Comparison of ENCODE assay signal across 36 mouse cellular contexts in the genomic region with DNA sequence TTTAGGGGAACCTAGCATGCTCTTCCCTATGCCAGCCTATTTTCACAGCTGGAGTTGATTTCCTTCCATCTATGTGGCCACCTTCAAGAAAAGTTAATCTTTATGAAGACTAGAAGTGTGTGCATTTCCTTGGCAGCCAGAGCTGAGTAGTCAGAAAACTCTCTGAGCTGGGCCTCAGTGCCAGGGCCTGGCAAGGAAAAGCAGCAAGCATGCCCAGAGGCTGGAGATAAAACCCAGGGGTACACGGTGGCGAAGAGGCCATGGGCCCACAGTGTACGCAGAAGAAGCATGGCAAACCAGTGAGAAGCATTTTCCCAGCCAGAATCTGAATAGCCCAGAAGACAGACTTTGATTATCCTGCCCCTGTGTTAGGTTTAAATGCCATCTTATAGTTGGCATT. TPM values are rescaled to one million over a fixed set of nuclear protein-coding genes. Genes with fewer than 3 reads are reported as not detected.
A peak's percentile ranks its signal among the peaks of the same experiment; 100 is the strongest.
DNase-seq lines count a peak whose midpoint lies in the region; ATAC-seq and TF ChIP-seq lines count a peak whose summit lies in the region.
"Had no signal": no experiment of that assay in that cellular context is flagged by ENCODE, and none has a peak within 500 bp of the region (broad histone marks: within the 10 kb centered on the region; RNA-seq: fewer than 3 reads in every experiment).

No protein-coding gene starts in this region.

- no peak for ATAC-seq in heart, embryonic 12.5 days (ENCODE audit: insufficient number of reproducible peaks, low FRiP score)
- ATAC-seq: forebrain, postnatal 0 days; inflammation-experienced regulatory T-cells, adult 6 months; liver, embryonic 12.5 days; liver, postnatal 0 days; lung, postnatal 0 days had no signal

- H3K36me3 ChIP-seq in heart, embryonic 12.5 days, result no peaks in the 10 kb centered on the region
- H3K36me3 ChIP-seq in kidney, adult 2 months (ENCODE audit: control insufficient read depth, insufficient read depth, low read length), result no peaks in the 10 kb centered on the region
- H3K36me3 ChIP-seq: embryonic facial prominence, embryonic 10.5 days; embryonic facial prominence, embryonic 15.5 days; forebrain, embryonic 12.5 days; G1E; kidney, embryonic 15.5 days; liver, embryonic 12.5 days; midbrain, embryonic 12.5 days; neural tube, embryonic 12.5 days had no signal

- H3K9ac ChIP-seq in heart, embryonic 12.5 days, result no peak overlapping the region
- H3K9ac ChIP-seq: embryonic facial prominence, embryonic 15.5 days; forebrain, embryonic 12.5 days; forebrain, postnatal 0 days; hindbrain, embryonic 14.5 days; kidney, embryonic 15.5 days; liver, embryonic 12.5 days; liver, postnatal 0 days; midbrain, embryonic 12.5 days; neural tube, embryonic 12.5 days had no signal

- intact Hi-C loops in left cerebral cortex, postnatal 4 days (cut with DNase I), result no loop called here

- TF ChIP-seq POLR2A in kidney, adult 2 months (IDR thresholded peaks at IDR 0.05; ENCODE audit: low read depth, low read length), result no peak

- no peak overlapping the region for H3K4me2 ChIP-seq in heart, embryonic 12.5 days
- H3K4me2 ChIP-seq: embryonic facial prominence, embryonic 15.5 days; forebrain, embryonic 12.5 days; hindbrain, embryonic 14.5 days; kidney, embryonic 15.5 days; liver, embryonic 12.5 days; midbrain, embryonic 12.5 days; neural tube, embryonic 12.5 days had no signal

- DNase-seq in adrenal gland, postnatal 14 days, result peak; percentile 38
- no peak for DNase-seq in adrenal gland, adult 8-10 months
- DNase-seq in heart, adult 11 months, result peak; percentile 94
- peak; percentile 62 for DNase-seq in left cerebral cortex, postnatal 4 days
- no peak for DNase-seq in left cerebral cortex, adult 11 months (ENCODE audit: low spot score)
- DNase-seq in kidney, adult 2 months, result no peak
- DNase-seq: cerebellum, adult 11 months; cerebellum, postnatal 25 days; forebrain, postnatal 0 days; gastrocnemius, postnatal 10 days; kidney, adult 11 months; kidney, postnatal 25 days; liver, postnatal 0 days; lung, postnatal 4 days; right cerebral cortex, adult 18-20 months; thymus, adult 18-20 months; thymus, postnatal 25 days had no signal

- 77% methylated on average over 3 of the region's 3 CpGs for WGBS in heart, embryonic 12.5 days
- 92% methylated on average over 3 of the region's 3 CpGs for WGBS in kidney, adult 2 months

- H3K4me3 ChIP-seq in heart, embryonic 12.5 days, result no peak overlapping the region
- no peak overlapping the region for H3K4me3 ChIP-seq in kidney, adult 2 months (ENCODE audit: insufficient read depth, low read depth, low read length)
- H3K4me3 ChIP-seq: embryonic facial prominence, embryonic 10.5 days; embryonic facial prominence, embryonic 15.5 days; forebrain, embryonic 12.5 days; kidney, embryonic 15.5 days; layer of hippocampus, adult 2 months; liver, embryonic 12.5 days; megakaryocyte, embryonic 14.5 days; midbrain, embryonic 12.5 days; myocyte; neural tube, embryonic 12.5 days had no signal

- H3K9me3 ChIP-seq in heart, embryonic 12.5 days (replicated peaks), result no peaks in the 10 kb centered on the region
- H3K9me3 ChIP-seq: embryonic facial prominence, embryonic 10.5 days; embryonic facial prominence, embryonic 15.5 days; forebrain, embryonic 12.5 days; G1E; kidney, embryonic 15.5 days; liver, embryonic 12.5 days; midbrain, embryonic 12.5 days; neural tube, embryonic 12.5 days had no signal

- H3K4me1 ChIP-seq in heart, embryonic 12.5 days (replicated peaks), result no peaks in the 10 kb centered on the region
- no peaks in the 10 kb centered on the region for H3K4me1 ChIP-seq in kidney, adult 2 months (ENCODE audit: control insufficient read depth, insufficient read depth, low read length)
- H3K4me1 ChIP-seq: kidney, embryonic 15.5 days; liver, embryonic 12.5 days; megakaryocyte, embryonic 14.5 days; neural tube, embryonic 12.5 days had no signal

- H3K27ac ChIP-seq in heart, embryonic 12.5 days (ENCODE audit: poor library complexity, severe bottlenecking), result no peak overlapping the region
- no peak overlapping the region for H3K27ac ChIP-seq in kidney, adult 2 months (ENCODE audit: insufficient read depth, low read depth, low read length)
- H3K27ac ChIP-seq: embryonic facial prominence, embryonic 10.5 days; embryonic facial prominence, embryonic 15.5 days; forebrain, embryonic 12.5 days; hindbrain, embryonic 14.5 days; kidney, embryonic 15.5 days; layer of hippocampus, adult 2 months; liver, embryonic 12.5 days; midbrain, embryonic 12.5 days; neural tube, embryonic 12.5 days; stomach, postnatal 0 days had no signal

- no peaks in the 10 kb centered on the region for H3K27me3 ChIP-seq in heart, embryonic 12.5 days (replicated peaks)
- no peaks in the 10 kb centered on the region for H3K27me3 ChIP-seq in kidney, adult 2 months (replicated peaks; ENCODE audit: control insufficient read depth, insufficient read depth, low read length)
- H3K27me3 ChIP-seq: embryonic facial prominence, embryonic 15.5 days; forebrain, embryonic 12.5 days; kidney, embryonic 15.5 days; liver, embryonic 12.5 days; neural tube, embryonic 12.5 days had no signal

- no peak for TF ChIP-seq CTCF in kidney, adult 2 months (conservative IDR thresholded peaks at IDR 0.05; ENCODE audit: insufficient read depth, insufficient read length, low read depth, low read length)

RNA-seq across cellular contexts. Expression of gene Mindy4b-ps, which starts 7.9 kb away (rescaled TPM):
- not detected in 2 replicates for total RNA-seq in adrenal gland, postnatal 14 days (2021)
- total RNA-seq in adrenal gland, adult 8-10 months (2022), result not detected
- polyA plus RNA-seq in heart, embryonic 12.5 days (2016; fragmentation: Nextera tagmentation; extraction: Ambion mirVana), result 0.13 TPM in 1 of 2 replicates, not detected in the other
- total RNA-seq in left cerebral cortex, postnatal 4 days (2021), result under 1 TPM; 0.40 to 0.48 TPM
- not detected in 2 replicates for polyA plus RNA-seq in kidney, adult 2 months (2012; rRNA removed)
- total RNA-seq: gastrocnemius, postnatal 10 days; granulocyte monocyte progenitor cell, adult 5-6 weeks; midbrain, postnatal 0 days had no signal
- polyA plus RNA-seq: embryonic facial prominence, embryonic 10.5 days; embryonic facial prominence, embryonic 15.5 days; forebrain, embryonic 12.5 days; G1E; hindbrain, embryonic 14.5 days; inflammation-experienced regulatory T-cells, adult 6 months; kidney, embryonic 15.5 days; liver, embryonic 12.5 days; liver, postnatal 0 days; lung, postnatal 0 days; midbrain, embryonic 12.5 days; myocyte; neural tube, embryonic 12.5 days; spleen, adult 2 months; stomach, postnatal 0 days had no signal

Comparison
In these comparisons a context has a peak if more than half of its experiments do, and no peak if none do; other contexts are left out.
1. DNase-seq: peak in adrenal gland, postnatal 14 days (single experiment), heart, adult 11 months (single experiment) and left cerebral cortex, postnatal 4 days (single experiment); none in adrenal gland, adult 8-10 months (single experiment), left cerebral cortex, adult 11 months (single experiment) and kidney, adult 2 months (single experiment).